Mouse (Mus musculus) adrenal gland, adult 8-10 months (tissue): Measurements from ENCODE around the gene Rsrp1. TPM values are rescaled to one million over a fixed set of nuclear protein-coding genes. Genes with fewer than 3 reads are reported as not detected.
A peak's percentile ranks its signal among the peaks of the same experiment; 100 is the strongest.
"Not testable (repeated sequence)": the region's sequence is repeated elsewhere in the genome, so short reads cannot be mapped to it uniquely, and the experiment has no call there.

Experiments
- DNase-seq: peaks from one replicate; pipeline ENCODE4 v3.0.0; 2022
- total RNA-seq, 4 experiments: library from RNA; stranded (reverse); gene quantifications; 2 replicates each; pipeline ENCODE4 v1.2.4; 2022

Gene Rsrp1
- 100 to 1,000 TPM; 450 to 493 (median 461) TPM for total RNA-seq

- peak; percentile 97 for DNase-seq
Measured at GRCm38 (mm10) chr4:134923258-134924018, at the start of gene Rsrp1. Rsrp1 (plus strand) TSS chr4:134923592.

GRCm38 (mm10) chr4:134876171-134876570 is 47.2 kb upstream of the Rsrp1 start:
- no peak for DNase-seq

- peak; percentile 47 for DNase-seq
Measured at GRCm38 (mm10) chr4:134879410-134879981, 43.9 kb upstream of the Rsrp1 start.

GRCm38 (mm10) chr4:134880041-134880440 is 43.4 kb upstream of the Rsrp1 start:
- DNase-seq, result no peak

GRCm38 (mm10) chr4:134883266-134883665 is 40.1 kb upstream of the Rsrp1 start:
- DNase-seq, result no peak

GRCm38 (mm10) chr4:134883808-134884207 is 39.6 kb upstream of the Rsrp1 start:
- DNase-seq, result no peak

- DNase-seq, result no peak
Measured at GRCm38 (mm10) chr4:134884364-134884763, 39.0 kb upstream of the Rsrp1 start.

- DNase-seq, result no peak
Measured at GRCm38 (mm10) chr4:134892096-134892495, 31.3 kb upstream of the Rsrp1 start.

- DNase-seq, result peak; percentile 87
Measured at GRCm38 (mm10) chr4:134897256-134897655, 26.1 kb upstream of the Rsrp1 start.

GRCm38 (mm10) chr4:134901126-134901525 is 22.3 kb upstream of the Rsrp1 start:
- no peak for DNase-seq

- DNase-seq, result peak; percentile 81
Measured at GRCm38 (mm10) chr4:134903046-134903445, 20.3 kb upstream of the Rsrp1 start.

- DNase-seq, result not testable (repeated sequence)
Measured at GRCm38 (mm10) chr4:134911406-134911805, 12.0 kb upstream of the Rsrp1 start.

GRCm38 (mm10) chr4:134913413-134913812 is 10.0 kb upstream of the Rsrp1 start:
- DNase-seq, result no peak

GRCm38 (mm10) chr4:134914122-134914863 is 9.1 kb upstream of the Rsrp1 start:
- DNase-seq, result no peak

GRCm38 (mm10) chr4:134914864-134915209 is 8.6 kb upstream of the Rsrp1 start, which contains the start of gene Tmem50a:
Tmem50a (minus strand) TSS chr4:134915024.
- peak; percentile 93 for DNase-seq

GRCm38 (mm10) chr4:134915223-134916050 is 8.0 kb upstream of the Rsrp1 start:
- DNase-seq, result no peak

- no peak for DNase-seq
Measured at GRCm38 (mm10) chr4:134917194-134917593, 6.2 kb upstream of the Rsrp1 start.

- DNase-seq, result peak; percentile 58
Measured at GRCm38 (mm10) chr4:134918381-134918780, 5.0 kb upstream of the Rsrp1 start.

- DNase-seq, result no peak
Measured at GRCm38 (mm10) chr4:134919733-134920540, 3.5 kb upstream of the Rsrp1 start.

GRCm38 (mm10) chr4:134920631-134921030 is 2.8 kb upstream of the Rsrp1 start:
- DNase-seq, result no peak

- no peak for DNase-seq
Measured at GRCm38 (mm10) chr4:134921703-134922102, 1.7 kb upstream of the Rsrp1 start.
